Mouse (Mus musculus) spleen, adult 2 months (tissue): ENCODE results near the gene Mtln. TPM values are rescaled to one million over a fixed set of nuclear protein-coding genes. Genes with fewer than 3 reads are reported as not detected.
A peak's percentile ranks its signal among the peaks of the same experiment; 100 is the strongest.

ENCODE experiments used
- DNase-seq, 2 experiments: peaks; one replicate each; pipeline versions ENCODE4 v3.0.0 to v3.0.0-alpha.2; 2012 to 2021; ENCODE audit warnings: low spot score in 2 of 2, low read depth in 1 of 2
- H3K27ac ChIP-seq: fragments of 200-500 bp; 2 replicates; pipeline ENCODE4 v1.5.1; 2012; ENCODE audit warnings: low read length, inconsistent platforms; ENCODE audit not compliant: insufficient read depth
- H3K27me3 ChIP-seq: fragments of 200-500 bp; 2 replicates; pipeline ENCODE4 v1.6.1; 2012; ENCODE audit warnings: mild to moderate bottlenecking, moderate library complexity, low read length, inconsistent platforms; ENCODE audit not compliant: control insufficient read depth, insufficient read depth
- H3K36me3 ChIP-seq: fragments of 200-500 bp; 2 replicates; pipeline ENCODE4 v1.6.1; 2012; ENCODE audit warnings: mild to moderate bottlenecking, low read length, inconsistent platforms; ENCODE audit not compliant: control insufficient read depth, insufficient read depth
- H3K4me1 ChIP-seq: fragments of 200-500 bp; 2 replicates; pipeline ENCODE4 v1.6.1; 2011; ENCODE audit warnings: inconsistent platforms; ENCODE audit not compliant: control insufficient read depth, insufficient read depth, insufficient read length
- H3K4me3 ChIP-seq: fragments of 200-500 bp; 2 replicates; pipeline ENCODE4 v1.5.1; 2011; ENCODE audit warnings: mild to moderate bottlenecking, inconsistent platforms; ENCODE audit not compliant: insufficient read depth, insufficient read length; ENCODE audit errors: extremely low read depth
- CTCF ChIP-seq: fragments of 200-500 bp; IDR thresholded peaks from 2 replicates; pipeline ENCODE4 v1.5.1; 2011; ENCODE audit warnings: mild to moderate bottlenecking, inconsistent platforms; ENCODE audit not compliant: insufficient read depth, insufficient read length, insufficient replicate concordance; ENCODE audit errors: extremely low read depth
- POLR2A ChIP-seq: fragments of 200-500 bp; IDR thresholded peaks from 2 replicates; pipeline ENCODE4 v1.6.1; 2011; ENCODE audit warnings: low read depth, low read length, inconsistent platforms
- WGBS: fragments of 180-500 bp; shearing (Covaris S2); methylation state at CpG from one replicate; pipeline ENCODE4 v1.1.7; 2018; 5-methylcytosine and 5-hydroxymethylcytosine counted together
- polyA plus RNA-seq: library from polyadenylated mRNA; depleted of rRNA; stranded (reverse); fragments of >200 nt; gene quantifications from 2 replicates; pipeline ENCODE4 v1.2.3, GENCODE M21; 2012

Mtln gene
- polyA plus RNA-seq, 1 experiment: 21.9 TPM

DNA sequence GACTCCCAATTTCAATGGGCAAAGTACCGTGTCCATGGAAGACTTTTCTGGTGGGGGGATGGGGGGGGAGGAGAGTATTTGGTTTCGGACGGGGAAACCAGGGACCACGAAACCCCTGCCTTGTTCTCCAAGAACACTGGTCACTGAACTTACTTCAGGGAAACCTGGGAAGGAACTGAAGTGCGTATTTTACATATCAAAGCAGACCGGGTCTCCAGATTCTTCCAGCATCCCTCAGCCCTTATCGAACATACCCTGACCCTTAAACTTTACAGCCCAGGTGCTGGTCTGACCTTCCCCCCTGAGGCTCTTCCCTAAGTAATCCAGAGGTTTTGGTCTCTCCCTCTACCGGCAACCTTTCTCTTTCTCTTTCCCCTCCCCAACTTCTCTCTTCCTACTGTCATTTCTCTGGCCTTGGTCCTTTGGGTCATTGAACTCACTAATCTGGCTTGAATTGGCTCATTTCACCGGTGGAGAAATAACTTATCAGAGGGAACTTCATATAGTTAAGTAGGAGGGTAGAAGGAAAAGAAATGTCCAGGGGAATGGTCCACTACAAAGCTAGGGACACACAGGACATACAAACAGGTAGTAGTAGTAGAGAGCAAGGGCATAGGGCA lies 2.5 kb downstream of the Mtln start:
- Histone ChIP-seq H3K27ac (no peak overlapping the region), H3K4me3 (no peak overlapping the region), H3K27me3 (no peaks in the 10 kb centered on the region), H3K36me3 (no peaks in the 10 kb centered on the region), H3K4me1 (peaks cover 2% of the 10 kb centered on the region)
- no peak for DNase-seq
- WGBS: 53% methylated on average over 9 of the region's 9 CpGs
- TF ChIP-seq CTCF (no peak), POLR2A (no peak)

DNA sequence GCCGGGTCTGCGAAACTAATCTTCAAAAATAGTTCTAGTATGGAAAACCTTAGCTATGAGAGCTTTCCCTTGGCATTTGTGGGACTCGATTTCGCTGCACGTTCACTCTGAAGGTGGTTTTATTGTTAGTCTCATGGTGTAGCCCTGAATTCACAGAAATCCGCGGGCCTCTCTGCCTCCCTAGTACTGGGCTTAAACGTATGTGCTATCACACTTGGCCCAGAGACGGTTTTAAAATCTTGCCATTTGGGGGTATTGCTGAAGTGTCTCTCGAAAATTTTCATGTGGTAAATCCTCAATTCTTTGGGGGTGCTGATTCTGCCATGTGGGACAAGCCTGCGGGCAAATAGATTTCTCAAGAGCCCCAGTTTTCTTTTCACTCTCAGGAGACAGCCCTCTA lies 3.1 kb downstream of the Mtln start:
- Histone ChIP-seq H3K4me3 (peak overlapping the region; percentile 71), H3K36me3 (no peaks in the 10 kb centered on the region), H3K27ac (no peak overlapping the region), H3K4me1 (peaks cover 2% of the 10 kb centered on the region), H3K27me3 (no peaks in the 10 kb centered on the region)
- no peak for DNase-seq
- TF ChIP-seq POLR2A: no peak
- TF ChIP-seq CTCF: no peak
- WGBS: 5% methylated on average over 11 of the region's 11 CpGs

DNA sequence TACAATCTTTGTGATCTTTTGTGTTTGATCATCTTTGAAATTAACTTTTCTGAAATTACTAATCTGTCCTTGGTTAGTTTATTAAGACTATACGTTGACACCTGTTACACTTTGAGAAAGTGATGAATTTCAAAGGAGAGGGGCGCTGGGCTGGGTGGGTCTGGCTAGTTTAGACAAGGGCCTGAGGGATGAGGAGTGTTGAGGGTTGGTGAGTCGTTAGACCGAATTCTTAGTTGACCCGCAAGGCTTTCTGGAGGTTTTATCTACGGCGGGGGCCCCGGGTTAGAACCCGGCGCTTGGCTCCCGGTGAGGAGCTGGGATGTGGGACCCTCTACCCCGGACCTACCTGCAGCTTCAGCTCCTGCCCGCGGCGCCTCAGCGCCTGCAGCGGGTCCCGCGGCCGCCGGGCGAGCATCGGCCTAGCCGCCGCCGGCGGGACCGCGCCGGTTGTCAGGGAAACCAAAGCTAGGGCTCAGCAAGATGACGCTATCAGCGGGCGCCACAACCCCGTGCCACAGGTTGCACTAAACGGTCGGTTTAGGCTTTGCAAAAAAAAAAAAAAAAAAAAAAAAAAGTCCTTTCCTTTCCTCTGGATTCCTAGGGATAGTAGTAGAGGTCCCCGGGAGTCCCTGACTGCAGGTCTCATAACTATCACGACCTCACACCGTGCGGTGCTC lies 3.7 kb downstream of the Mtln start, which contains the start of gene Nphp1:
TSS of gene Nphp1 (minus strand) at position 458 of the 677 bp plus-strand sequence.
- H3K4me1 ChIP-seq: peaks cover 2% of the 10 kb centered on the region
- WGBS: 2% methylated on average over 40 of the region's 40 CpGs

DNA sequence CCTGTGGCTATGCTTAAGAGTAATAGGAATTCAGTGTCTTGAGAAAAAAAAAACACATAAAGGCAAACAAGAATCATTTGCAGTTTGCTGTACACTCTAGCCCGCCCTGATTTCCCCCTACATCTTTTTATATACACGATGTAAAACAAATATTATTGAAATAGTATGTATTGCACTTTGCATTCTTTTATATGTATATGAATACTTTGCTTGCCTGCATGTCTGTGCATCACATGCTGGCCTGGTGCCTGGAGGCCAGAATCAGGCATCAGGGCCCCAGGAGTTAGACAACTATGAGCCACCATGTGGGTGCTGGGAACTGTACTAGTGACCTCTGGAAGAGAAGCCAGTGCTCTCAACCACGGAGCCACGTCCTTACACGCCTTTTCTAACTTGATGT lies 5.1 kb downstream of the Mtln start:
- WGBS: 90% methylated on average over 5 of the region's 5 CpGs
- no peak for TF ChIP-seq CTCF
- no peak for TF ChIP-seq POLR2A
- no peak for DNase-seq

More for the DNA sequence above, 3.7 kb downstream of the Mtln start, which contains the start of gene Nphp1:
- H3K27me3 ChIP-seq: no peaks in the 10 kb centered on the region
- H3K4me3 ChIP-seq: peak within 1 kb of the TSS; percentile 71
- TF ChIP-seq CTCF: no peak
- no peak for TF ChIP-seq POLR2A
- peak; percentile 50 to 84 for DNase-seq
- H3K27ac ChIP-seq: no peak within 1 kb of the TSS
- H3K36me3 ChIP-seq: no peaks in the 10 kb centered on the region

DNA sequence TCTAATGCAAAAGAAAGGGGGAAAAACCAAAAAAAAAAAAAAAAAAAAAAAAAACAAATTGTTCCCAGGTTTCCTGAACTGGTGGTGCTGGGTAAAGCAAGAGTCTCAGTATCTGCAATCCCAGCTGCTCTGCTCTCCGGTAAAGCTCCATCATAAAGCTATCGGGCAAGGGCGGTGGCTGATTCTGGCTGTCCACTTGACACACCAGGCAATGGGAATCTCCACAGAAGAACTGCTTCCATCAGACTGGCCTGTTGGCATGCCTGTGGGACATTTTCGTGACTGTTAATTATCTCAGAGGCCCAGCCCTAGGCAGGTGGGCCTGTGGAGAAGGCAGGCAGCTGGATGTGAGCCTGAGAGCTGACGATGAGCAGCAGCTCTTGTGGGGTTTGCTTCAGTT lies 13.8 kb downstream of the Mtln start:
- TF ChIP-seq CTCF (no peak), POLR2A (no peak)
- Histone ChIP-seq H3K4me3 (no peak overlapping the region), H3K27me3 (no peaks in the 10 kb centered on the region), H3K27ac (no peak overlapping the region), H3K4me1 (no peaks in the 10 kb centered on the region), H3K36me3 (no peaks in the 10 kb centered on the region)
- DNase-seq: no peak
- 93% methylated on average over 5 of the region's 5 CpGs for WGBS

More for the DNA sequence above, 5.1 kb downstream of the Mtln start:
- Histone ChIP-seq H3K4me1 (peaks cover 2% of the 10 kb centered on the region), H3K27ac (no peak overlapping the region), H3K27me3 (no peaks in the 10 kb centered on the region), H3K4me3 (no peak overlapping the region), H3K36me3 (no peaks in the 10 kb centered on the region)

DNA sequence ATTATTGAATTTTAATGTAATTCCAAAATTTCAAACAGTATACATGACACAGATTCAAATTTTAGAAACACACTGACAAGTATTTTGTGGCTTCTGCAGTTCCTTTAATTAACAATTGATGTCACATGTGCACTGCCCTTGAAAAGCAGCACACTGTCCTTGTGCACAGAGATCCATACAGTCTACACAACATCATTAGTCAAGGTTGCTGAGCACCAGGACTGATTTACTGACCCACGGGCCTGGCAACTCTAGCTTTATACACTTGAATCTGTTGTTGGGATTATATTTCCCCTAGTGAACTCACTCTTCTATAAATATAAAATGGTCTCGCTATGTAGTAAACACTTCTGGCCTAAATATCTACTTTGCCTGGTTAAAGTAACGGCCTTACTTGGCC lies 17.3 kb downstream of the Mtln start:
- Histone ChIP-seq H3K27ac (no peak overlapping the region), H3K4me1 (no peaks in the 10 kb centered on the region), H3K4me3 (no peak overlapping the region), H3K36me3 (no peaks in the 10 kb centered on the region), H3K27me3 (no peaks in the 10 kb centered on the region)
- no peak for TF ChIP-seq POLR2A
- TF ChIP-seq CTCF: no peak
- WGBS: 94% methylated on average over 3 of the region's 3 CpGs
- DNase-seq: no peak

DNA sequence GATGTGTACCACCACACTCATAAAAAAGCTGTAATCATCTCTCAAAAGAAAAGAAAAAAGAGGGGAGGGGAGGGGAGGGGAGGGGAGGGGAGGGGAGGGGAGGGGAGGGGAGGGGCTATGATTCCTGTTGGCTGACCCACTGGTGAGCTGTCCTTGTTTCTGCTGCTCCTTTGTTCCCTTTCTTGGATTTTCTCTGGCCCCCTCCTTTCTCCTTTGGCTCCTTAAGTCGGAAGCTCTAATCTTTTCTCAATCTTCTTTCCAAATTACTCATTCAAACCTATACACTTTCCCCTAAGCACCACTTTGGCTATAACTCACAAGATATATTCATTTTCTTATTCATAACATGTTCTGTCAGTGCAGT lies 17.7 kb downstream of the Mtln start:
- Histone ChIP-seq H3K4me3 (no peak overlapping the region), H3K4me1 (no peaks in the 10 kb centered on the region), H3K27ac (no peak overlapping the region), H3K36me3 (no peaks in the 10 kb centered on the region), H3K27me3 (no peaks in the 10 kb centered on the region)
- WGBS: 96% methylated on average over 1 of the region's 1 CpGs
- TF ChIP-seq CTCF: no peak
- no peak for TF ChIP-seq POLR2A
- no peak for DNase-seq
